Mouse (Mus musculus) lung, adult 18-20 months (tissue): ENCODE measurements around the gene A630076J17Rik.

Experiments
- DNase-seq, 2 experiments: peaks; one replicate each; pipeline ENCODE4 v3.0.0; 2022; ENCODE audit warnings: mixed read lengths in 2 of 2

Gene A630076J17Rik

DNA sequence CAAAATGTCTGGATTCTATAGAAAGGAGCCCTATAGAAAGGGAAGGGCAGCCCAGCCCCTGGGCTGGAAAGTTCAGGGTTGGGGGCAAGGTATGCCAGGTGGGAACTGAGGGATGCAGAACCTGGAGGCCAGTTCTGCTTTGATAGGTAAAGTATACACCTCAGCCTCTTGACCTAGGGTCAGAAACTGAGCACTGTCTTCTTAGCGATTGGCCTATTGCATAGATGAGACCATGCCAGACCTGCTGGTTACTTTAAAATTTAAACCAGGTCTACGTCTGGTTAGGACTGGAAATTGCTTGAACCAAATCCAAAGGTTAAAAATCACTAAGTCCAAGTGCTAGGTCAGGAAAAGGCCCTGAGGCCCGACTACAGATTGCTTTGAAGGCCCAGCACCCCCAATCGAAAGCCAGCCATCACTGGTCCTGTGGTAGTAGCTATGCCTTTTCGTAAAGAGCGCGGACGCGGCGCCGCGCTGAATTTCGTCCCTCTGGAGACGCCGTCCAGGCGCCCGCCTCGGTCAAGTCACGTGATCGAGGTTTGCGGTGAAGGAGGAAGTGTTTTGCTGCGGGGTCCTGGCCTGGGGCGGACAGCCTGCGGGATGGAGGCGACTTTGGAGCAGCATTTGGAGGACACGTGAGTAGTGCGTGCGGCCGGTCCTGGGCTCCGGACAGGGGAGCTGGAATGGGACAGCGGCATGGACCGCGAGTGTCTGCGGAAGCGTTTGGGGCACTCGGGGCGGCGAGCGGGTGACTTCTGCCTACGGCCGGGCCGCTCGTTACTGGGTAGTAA, 48.3 kb downstream of the A630076J17Rik start, which contains the start of gene Lamtor5:
Lamtor5 (plus strand) TSS at position 380 of the 791 bp plus-strand sequence.
- DNase-seq = peak; percentile 89 to 90
